Mouse (Mus musculus) stomach, adult 2 months (tissue): Measurements from ENCODE around the gene Calhm6. TPM values are rescaled to one million over a fixed set of nuclear protein-coding genes. Genes with fewer than 3 reads are reported as not detected.

Source experiments
- polyA plus RNA-seq: library from polyadenylated mRNA; depleted of rRNA; stranded (reverse); fragments of >200 nt; gene quantifications from 2 replicates; pipeline ENCODE4 v1.2.3, GENCODE M21; 2012; rRNA removed

Gene Calhm6
- 0.36 and 0.66 TPM in 2 replicates for polyA plus RNA-seq

DNA sequence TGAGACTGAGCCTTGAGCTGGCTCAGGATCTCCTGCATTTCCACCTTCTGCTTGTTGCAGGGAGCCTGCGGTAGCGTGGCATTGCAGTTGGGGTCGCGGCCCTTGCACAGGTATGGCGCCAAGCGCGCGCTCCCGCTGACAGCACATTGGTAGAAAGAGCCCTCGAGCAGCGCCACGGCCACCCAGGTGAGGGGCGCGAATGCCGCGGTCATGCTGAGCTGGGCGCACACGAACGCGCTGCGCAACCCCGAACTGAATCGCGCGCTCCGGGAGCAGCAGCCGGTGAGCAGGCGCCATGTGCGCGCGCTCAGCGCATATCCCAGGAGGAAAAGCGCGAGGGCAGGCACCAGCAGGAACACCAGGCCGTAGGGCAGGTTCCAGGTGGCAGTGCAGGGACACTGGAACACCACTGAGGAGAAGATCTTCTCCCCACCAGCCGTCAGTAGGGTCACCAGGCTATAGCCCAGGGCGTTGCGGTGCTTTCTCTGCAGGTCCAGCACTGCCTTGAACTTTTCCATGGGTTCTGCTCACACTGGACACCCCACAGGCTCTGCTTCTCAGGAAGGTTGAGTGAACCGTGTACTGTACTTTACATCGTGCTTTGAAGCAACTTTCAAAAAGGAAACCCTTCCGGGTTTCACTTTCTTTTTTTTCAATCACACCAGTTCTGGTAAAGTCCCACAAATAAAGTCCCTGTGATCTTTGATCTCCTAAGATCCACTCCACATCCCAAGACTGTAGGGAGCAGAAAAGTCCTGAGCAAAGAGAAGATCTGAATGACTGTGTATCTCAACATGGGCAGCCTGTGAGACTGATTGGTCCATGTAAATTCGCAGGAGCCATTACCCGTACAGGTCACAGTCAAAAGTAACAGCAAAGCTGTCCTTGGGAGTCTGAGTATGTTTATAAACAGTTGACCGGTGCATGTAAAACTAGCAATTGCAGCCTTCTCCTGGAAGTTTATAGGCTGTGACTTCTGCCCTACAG, at the start of gene Calhm6:
Gene Calhm6 (minus strand): TSS at position 593 of the 987 bp plus-strand sequence.

DNA sequence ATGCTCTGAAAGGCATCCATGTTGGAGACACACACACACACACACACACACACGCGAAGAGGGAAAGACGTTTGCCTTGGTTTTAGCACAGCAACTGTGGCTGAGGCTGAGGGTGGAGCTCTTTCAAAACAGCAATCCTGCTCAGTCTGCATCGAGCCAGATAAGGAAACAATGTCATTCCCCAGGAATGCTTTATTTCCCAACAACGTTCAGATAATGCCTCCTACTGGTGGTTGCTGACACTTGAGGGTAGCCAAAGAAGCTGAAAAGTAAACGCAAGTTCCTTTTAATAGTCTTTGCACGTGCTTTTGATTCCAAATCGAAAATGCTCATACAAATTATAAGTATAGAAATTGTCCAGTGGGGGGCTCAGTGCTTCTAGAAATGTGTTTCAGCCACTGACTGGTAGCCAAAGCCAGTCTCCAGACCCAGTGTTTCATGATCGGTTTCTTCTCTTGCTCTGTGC, 31.3 kb downstream of the Calhm6 start, which contains the start of gene Calhm5:
Gene Calhm5 (minus strand): TSS at position 102 of the 466 bp plus-strand sequence.

Other genes starting within 250 kb of the Calhm6 start
- not detected in 2 replicates for gene Rsph4a, start 222.9 kb downstream of the Calhm6 start, polyA plus RNA-seq
- gene Zup1, start 176.7 kb downstream of the Calhm6 start, polyA plus RNA-seq = 0.50 and 0.74 TPM in 2 replicates
- 21.0 and 51.3 TPM in 2 replicates for gene Rwdd1, start 108.4 kb downstream of the Calhm6 start, polyA plus RNA-seq
- not detected in 2 replicates for gene Trappc3l, start 90.4 kb downstream of the Calhm6 start, polyA plus RNA-seq
- gene Calhm4, start 83.7 kb downstream of the Calhm6 start, polyA plus RNA-seq = not detected in 2 replicates
- 0.13 and 0.16 TPM in 2 replicates for gene Calhm5, start 31.5 kb downstream of the Calhm6 start, polyA plus RNA-seq
- gene Dse, start 79.7 kb upstream of the Calhm6 start, polyA plus RNA-seq = 1.4 and 1.6 TPM in 2 replicates
- gene Tspyl1, start 154.2 kb upstream of the Calhm6 start, polyA plus RNA-seq = 7.2 and 11.3 TPM in 2 replicates
- gene Tspyl4, start 169.5 kb upstream of the Calhm6 start, polyA plus RNA-seq = 1.4 and 2.1 TPM in 2 replicates